Mouse (Mus musculus) kidney, adult 18-20 months (tissue): ENCODE results near the gene Adgrf3.
"Not testable (repeated sequence)": the region's sequence is repeated elsewhere in the genome, so short reads cannot be mapped to it uniquely, and the experiment has no call there.

Experiments
- DNase-seq: peaks from one replicate; pipeline ENCODE4 v3.0.0; 2021

Gene Adgrf3

DNA sequence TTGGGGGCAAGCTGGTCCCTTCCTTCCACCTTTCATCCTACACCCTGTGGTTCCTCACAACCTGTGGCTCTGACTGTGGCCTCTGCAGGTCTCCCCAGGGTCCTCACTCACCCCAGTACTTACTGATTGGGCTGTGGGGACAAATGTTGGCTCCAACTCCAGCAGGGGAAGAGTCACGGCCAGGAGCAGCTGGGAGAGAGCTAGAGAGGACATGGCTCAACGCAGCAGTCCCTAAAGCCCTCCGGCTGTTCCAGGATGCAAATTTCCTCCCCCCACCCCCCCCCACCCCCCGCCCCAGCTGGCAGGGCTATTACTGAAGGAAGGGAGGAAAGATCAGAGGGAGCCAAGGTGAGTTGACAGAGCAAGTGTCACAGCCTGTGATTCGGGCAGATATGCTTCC is at the start of gene Adgrf3:
Gene Adgrf3 (minus strand): TSS at position 230 of the 400 bp plus-strand sequence.
- DNase-seq = no peak

DNA sequence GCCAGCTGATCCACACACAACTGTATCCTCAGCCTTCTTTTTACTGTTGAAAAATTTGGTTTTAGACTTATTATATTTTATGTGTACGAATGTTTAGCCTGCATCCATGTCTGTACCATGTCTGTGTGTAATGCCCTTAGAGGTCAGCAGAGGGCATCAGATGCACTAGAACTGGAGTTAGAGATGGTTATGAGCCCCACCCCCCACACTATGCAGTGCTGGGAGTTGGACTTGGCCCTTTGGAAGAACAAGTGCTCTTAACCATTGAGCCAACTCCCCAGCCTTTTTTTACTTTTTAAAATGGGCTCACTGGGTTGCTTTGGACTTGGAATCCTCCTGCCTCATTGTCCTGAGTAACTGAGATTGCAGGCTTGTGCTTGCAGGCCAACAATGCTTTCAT is 42.1 kb upstream of the Adgrf3 start:
- DNase-seq = no peak

DNA sequence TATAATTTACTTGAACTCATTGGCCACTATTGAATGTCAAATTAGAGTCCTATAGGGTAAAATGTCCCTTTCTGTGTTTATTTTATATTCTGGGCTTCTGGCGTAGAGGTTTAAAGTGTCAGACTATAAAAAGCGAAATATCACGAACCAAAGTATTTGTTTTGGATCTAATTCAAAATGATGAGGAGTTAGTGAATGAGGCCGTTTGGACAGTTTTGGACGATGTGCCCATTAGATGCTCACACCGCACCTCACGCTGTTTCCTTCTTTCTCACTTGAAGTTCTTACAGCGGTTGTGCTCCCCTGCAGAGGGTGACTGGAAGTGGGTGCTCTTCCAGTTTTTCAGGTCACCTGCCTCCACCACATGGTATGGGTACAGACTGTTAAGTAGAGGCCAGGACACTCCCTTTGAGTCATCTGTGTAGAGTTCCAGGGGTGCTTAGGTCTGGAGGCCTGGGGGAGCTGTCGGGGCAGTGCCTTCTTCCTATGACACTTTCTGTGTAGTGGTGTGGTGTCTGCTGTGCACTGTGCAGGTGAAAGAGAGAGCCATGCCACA is 40.4 kb upstream of the Adgrf3 start:
- DNase-seq = no peak

DNA sequence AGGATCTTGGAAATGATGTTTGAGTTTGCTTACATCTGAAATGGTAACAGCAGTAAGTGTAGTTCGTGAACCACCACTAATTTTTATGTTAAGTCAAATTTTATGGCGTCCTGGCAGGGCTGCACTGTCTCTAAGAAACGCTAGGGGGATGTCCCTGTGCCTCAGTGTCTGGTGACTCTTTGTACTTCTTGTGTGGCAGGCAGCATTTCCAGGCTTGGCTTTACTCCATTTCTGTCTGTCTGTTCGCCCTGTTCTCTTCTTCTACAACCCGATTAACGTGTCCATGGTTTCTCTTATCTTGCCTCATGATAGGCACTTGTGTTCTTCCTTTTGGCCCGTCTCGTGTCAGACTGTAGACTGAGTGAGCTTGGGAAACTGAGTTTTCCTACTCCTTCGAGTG is 38.2 kb upstream of the Adgrf3 start:
- DNase-seq = no peak

DNA sequence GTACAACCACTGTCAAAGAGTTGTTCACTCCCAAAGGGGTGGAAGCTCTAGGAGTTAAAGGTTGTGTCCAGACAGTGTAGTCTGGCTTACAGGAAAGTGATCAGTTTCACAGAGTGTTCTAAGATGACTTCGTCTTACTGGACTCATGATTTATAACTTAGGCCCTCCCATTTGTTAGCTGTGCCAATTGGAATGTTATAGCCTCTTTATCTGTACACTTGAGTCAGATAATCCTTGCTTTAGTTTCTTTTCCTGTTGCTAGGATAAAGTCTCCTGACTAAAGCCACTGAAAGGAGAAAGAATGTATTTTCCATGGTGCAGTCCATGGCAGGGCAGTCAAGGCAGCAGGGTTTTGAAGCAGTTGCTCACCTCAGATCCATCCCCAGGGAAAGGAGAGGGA is 36.9 kb upstream of the Adgrf3 start:
- DNase-seq = no peak

DNA sequence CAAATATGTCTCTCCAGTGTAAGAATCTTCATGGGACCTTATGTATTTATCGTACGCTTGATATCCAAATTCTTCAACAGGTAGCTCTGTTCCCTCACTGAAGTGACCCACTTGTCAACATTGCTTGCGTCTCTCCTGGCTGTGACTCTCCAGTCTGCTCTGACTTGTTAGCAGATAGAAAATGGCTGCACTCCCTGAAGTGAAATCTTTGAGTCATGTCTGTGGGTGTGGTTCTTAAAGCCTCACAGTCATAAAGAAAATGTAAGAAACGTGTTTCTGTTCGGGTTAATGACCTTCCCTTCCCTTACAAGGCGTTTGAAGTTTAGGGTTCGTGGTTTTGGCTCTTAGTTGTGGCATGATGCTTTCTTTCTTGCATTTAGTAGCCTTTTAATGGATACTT is 35.0 kb upstream of the Adgrf3 start:
- no peak for DNase-seq

DNA sequence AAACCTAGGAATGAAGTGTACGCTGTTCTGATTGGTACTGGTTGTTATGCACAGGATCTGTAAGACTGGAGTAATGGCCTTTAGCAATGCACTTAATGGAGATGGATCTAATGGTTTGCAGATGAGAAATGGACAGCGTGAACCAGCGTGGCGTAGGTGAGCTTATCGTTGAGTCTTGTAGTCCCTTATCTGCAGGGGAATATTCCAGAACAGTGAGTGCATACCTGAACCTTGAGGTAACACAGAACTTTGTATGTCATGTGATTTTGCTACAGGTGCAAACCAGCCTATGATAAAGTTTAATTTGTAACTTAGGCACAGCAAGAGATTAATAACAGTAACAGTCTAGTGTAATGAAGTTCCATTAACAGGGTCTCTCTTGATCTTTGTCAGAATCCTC is 33.0 kb upstream of the Adgrf3 start:
- no peak for DNase-seq

DNA sequence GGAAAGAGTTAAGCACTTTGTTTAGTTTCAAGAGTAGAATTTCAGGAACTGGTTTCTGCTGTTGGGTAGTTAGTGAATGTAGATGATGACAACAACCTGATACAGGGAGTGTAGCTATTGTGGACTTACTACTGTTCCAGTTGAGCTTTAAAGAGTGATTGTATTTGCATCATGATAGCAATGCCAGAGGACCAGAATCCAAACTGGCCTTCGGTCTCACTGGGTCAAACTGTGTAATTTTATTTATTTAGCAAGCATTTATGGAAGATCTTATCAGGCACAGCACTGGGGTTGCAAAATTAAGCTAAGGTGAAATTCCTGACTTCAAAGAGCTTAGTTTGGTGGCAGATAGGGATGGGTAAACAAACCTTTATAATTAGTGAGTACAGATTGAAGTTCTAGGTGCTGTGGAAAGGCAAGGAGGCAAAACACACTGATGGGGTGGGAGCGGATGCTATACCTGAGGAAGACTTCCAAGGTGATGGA is 30.2 kb upstream of the Adgrf3 start:
- DNase-seq = no peak

DNA sequence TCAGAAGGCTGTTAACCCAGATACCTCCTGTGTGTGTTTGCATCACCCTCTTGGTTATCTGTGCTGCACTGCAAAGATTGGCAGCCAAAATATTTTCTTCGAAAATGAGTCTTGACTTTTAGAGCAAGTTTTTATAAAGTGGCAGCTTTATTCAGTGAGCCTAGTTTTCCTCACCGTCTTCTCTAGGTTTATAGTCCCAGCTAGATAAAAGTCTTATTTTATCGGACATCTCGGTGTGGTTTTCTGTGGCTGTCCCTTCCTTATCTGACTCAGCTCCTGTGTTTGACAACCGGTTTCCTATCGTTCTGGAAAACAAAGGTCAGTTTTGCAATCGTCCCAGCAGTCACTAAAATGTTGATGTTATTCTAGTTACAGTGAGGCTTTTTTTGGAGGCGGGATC is 28.5 kb upstream of the Adgrf3 start:
- DNase-seq = no peak

DNA sequence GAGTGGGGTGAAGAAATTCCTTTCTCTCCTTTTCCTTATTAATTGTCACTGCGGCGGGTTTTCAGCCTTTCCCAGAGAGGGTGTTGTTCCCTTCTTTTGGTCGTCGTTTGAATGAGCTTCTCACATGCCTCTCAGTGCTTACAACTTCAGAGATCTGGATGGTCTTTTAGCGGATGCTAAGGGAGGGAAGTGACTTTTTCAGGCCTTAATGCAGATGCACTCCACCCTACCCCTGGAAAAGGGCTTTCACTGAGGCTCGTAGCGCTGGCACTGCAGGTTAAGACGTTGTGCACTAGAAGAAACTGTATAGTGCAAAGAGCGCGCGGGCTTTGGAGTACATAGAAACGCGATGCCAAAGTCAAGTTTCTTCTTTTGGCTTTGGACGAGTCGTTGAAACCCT is 27.5 kb upstream of the Adgrf3 start:
- DNase-seq = peak; percentile 17

DNA sequence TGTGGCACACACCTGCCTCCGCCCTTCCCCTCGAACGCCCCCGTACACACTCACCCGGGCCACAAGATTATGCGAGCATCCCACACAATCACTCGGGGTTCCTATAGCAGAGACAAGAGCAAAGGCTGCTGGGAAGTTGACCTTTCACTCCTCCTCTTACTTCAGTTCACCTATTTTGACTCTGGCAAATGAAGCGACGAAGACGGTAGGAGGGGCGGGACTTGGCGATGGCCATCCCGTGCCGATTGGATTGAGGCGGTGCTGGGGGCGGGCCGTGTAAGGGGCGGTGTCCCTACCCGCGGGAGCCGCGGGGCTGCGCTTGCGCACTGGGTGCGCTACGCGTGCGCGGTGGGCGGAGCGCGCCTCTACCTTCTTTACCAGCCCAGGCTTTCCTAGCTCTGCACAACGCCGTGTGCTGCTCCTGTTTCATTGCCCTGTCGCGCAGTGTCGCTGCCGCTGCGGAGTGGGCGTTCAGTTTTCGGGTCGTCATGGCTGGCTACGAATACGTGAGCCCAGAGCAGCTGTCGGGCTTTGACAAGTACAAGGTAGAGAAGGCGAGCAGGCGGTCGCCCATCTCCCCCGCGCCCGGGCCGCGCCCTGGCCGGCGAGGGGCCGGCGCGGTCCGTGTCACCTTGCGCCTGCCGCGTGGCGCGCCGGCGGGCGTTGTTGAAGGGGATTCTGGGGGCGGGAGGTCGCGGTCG is 26.9 kb upstream of the Adgrf3 start, which contains the start of gene Selenoi:
Gene Selenoi (plus strand): TSS at position 311 of the 701 bp plus-strand sequence.
- DNase-seq = peak; percentile 99

DNA sequence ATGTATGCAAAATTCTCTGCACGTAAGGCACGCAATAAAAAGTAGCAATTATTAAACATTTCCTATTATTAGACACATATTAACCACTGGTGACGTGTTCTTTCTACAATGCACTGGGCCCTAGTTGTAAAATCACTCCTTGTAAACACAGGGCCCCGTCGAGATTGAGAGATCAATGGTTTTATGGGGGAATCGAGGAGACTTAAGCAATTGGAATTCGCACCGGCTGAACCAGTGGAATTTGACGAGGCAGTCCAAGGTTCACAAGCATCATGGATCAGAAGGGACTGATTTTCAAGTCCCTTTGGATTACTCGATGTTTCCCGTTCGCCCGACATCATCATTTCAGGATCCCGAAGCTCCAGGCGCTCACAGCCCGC is 26.4 kb upstream of the Adgrf3 start:
- DNase-seq = no peak

DNA sequence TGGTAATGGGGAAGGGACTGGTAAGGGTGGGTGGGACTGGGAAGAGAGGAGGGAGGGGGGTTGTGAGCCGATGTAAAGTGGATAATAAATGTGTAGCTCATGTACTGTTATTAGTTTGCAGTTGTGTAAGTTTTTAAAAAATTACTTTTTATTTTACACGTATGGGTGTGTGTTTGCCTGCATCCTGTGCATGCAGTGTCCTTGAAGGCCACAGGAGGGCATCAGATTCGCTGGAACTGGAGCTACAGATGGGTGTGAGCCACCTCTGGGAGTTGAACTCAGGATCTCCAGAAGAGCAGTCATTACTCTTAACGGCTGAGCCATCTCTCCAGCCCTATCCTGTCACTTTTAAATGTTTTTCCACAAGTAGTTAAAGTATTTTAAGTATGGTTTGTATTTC is 25.4 kb upstream of the Adgrf3 start:
- peak; percentile 31 for DNase-seq

DNA sequence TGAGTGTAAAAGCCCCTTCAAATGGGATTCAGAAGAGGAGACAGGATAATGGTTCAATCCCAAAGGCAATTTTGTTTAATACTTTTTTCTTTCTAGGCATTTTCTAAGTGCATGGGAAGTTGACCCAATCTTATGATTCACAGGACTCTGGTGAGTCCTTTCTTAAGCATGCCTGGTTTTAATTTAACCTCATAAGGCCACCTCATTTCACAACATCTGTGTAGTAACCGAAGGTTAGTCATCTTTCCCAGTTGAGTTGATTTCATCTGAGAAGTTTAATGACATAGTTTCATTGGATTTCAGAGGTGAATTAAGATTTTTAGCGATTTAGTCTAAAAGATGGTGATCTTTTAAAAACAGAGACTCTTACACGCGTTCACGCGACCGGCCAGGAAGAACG is 17.2 kb upstream of the Adgrf3 start:
- no peak for DNase-seq

DNA sequence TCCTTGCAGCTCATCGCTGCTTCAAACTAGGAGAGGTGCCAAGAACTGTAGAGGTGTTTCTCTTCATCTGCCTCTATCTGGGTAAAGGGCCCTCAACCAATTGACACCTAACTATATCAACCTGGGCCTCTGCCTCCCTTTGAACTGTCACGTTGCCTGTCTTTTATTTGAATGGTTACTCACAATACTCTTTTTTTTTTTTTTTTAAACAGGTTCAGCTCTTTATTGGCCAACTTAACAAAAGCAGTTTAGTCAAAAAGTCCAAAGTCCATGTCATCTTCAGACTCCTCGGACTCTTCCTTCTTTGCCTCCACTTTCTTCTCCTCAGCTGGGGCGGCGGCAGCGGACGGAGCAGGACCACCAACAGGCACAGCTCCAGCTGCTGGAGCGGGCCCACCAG is 15.1 kb upstream of the Adgrf3 start:
- no peak for DNase-seq

DNA sequence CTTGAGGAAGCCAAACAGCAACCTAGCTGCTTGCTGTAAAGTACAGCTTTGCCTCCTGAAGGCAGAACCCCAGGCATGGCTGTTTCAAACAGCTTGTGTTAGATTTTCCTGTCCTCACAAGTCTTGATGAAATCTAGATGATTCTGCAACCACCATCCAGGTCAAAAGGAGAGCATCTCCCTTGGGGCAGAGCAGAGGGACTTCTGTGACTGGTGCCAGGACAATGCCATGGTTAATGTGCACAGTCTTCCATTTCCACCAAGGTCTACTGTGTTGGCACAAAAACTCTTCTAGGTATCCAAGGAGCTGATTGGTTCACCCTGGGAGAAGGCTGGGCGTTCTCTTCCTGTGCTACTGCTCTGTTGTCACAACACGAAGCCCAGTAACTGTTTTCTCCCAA is 14.2 kb upstream of the Adgrf3 start:
- no peak for DNase-seq

DNA sequence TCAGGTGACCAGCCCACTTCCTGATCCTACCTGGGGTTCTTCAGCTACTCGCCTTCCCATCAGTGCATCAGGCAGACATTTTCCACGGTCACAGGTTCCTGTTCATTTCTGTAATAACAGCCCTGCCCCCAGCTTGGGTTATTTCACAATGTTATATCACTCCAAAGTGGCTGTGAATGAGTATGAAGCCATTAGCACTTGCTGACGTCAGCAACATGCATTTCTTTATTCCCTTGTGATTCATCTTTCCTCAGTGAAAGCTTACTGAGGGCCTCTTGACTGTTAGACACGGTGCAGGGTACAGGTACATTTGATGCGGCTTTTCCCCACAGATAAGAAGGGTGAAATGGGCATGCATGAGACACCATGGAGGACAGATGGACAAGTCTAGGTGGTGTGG is 10.4 kb upstream of the Adgrf3 start:
- no peak for DNase-seq

DNA sequence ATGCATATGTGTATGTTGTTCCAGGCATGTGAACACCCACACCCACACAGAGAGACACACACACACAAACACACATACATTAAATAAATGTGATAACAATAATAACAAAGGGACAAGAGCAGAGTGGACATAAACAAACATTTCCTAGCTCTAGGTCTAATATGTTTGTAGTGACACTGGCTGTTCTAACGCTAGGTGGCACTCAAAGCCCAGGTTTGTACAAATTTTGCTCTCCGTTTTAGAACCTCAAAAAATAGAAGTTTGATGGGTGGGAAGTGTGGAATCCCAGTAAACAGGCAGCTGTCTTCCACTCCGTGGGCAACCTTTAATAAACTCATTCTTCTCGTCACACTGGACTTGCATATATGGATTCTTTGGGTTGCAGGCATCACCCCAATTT is 9.4 kb upstream of the Adgrf3 start:
- peak; percentile 57 for DNase-seq

DNA sequence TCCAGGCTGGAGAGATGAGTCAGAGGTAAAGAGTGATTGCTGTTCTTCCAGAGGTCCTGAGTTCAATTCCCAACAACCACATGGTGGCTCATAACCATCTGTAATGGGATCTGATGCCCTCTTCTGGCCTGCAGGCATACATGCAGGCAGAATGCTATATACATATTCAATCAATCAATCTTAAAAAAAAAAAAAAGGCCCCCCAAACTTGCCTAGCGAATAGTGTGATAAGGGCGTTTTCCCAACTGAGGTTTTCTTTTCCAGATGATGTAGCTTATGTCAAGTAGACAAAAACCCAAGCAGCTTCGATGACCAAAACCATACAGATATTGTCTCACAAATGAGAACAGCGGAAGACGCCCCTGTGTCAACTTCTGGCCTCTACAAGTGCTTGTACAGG is 5.2 kb upstream of the Adgrf3 start:
- DNase-seq = not testable (repeated sequence)

DNA sequence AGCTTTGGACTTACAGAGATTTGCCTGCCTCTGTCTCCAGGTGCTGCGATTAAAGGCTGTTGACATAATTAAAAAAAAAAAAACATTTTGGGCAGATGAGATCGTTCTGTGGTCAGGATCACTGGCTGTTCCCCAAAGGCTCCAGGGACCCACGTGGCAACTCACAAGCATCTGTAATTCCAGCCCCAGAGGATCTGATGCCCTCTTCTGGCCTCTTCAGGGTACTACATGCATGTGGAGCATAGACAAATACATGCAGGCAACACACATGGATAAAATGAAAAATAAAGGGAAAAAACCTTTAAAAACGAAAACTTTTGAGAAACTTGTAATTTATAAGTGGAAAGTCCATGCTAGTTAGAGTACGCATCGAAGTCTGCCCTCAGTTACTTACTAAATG is 1.8 kb upstream of the Adgrf3 start:
- DNase-seq = peak; percentile 27

DNA sequence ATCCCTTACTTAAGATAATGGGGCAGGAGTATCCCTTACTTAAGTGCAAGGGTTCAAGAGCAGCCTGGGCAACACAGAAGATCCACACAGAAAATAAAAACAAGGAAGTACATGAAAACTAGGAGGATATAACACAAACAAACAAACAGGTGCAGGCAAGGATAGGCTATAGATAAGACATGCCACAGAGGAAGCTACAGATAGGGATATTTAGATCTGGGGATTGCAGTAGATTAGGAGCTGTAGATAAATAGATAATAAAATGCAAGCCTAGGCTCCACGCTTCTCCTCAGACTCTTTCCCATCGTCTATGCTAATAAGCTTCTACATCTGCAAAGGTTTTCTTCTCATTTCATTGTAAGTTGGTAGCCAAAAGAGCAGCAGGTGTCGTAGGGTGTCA is 488 bp downstream of the Adgrf3 start:
- DNase-seq = no peak

DNA sequence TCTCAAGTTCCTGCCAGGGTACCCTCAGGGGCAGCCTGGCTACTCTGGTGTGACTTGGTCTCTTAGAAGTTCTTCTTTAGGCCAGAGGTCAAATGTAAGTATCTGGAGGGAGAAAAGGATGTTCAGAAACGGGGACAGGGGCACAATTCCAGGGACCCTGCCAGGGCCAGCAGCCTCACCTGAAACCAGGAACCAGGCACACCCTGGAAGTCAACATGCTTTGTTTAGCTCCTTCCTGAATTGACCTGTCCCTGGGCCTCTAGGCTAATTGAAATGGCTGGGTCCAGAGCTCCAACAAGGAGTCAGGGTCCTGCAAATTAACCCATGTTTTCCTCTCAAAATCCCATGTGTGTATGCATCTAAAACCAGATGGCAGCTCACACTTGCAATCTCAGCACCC is 1.1 kb downstream of the Adgrf3 start:
- DNase-seq = no peak

DNA sequence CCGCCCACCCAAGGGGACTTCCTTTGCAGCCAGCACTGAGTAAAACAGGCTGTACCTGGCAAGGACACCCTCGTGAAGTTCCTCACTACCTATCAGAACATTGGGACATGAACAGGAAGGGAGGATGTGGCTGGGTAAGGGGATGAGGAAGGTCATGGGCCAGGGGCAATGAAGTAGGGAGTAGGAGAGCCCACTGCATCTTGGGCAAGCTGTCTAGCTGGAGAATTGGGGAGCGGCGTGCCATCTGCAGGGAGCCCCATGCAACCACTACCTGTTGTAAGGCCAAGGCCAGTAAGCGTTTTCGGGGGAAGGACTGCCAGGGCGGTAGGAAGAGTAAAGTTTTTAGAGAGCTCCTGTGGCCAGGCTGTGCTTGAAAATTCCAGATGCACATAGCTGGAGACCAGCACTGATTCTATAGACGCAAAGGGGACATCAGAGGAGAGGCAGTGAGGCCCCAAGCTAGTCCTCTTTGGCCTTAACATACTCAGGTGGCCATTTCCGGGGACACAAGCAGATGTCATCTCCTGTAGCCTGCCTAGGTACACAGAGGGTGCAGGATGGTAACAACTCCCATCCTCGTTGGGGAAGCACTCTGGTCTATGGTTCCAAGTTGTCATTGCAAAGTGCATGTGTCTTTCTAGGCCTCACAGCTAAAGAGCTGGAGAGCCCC is 2.2 kb downstream of the Adgrf3 start:
- DNase-seq = no peak

DNA sequence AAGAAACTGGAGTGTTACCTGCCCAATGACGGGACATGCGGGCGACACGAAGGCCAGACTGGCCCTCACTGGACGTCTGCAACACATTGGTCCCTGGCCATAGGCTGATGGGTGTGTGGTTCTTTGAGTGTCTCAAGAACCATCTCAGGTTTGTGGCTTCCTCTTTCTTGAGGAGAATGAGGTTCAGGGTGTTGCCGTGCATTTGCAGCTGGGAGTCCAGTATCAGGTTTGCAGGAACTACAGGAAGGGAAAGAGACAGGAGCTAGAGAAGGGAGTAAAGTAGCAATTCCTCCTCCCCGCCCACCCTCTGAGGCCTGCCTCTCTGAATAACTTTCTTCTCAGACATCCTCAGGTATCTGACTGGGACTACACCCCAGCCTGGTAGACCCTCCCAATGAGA is 3.3 kb downstream of the Adgrf3 start:
- DNase-seq = no peak
